Mouse (Mus musculus): ENCODE data around the gene Zfp981. TPM values are rescaled to one million over a fixed set of nuclear protein-coding genes. Genes with fewer than 3 reads are reported as not detected.
"Not testable (repeated sequence)": the region's sequence is repeated elsewhere in the genome, so short reads cannot be mapped to it uniquely, and the experiment has no call there.

Zfp981 gene
- polyA plus RNA-seq, 1 experiment from 2014 or later: 0.37 TPM

DNA sequence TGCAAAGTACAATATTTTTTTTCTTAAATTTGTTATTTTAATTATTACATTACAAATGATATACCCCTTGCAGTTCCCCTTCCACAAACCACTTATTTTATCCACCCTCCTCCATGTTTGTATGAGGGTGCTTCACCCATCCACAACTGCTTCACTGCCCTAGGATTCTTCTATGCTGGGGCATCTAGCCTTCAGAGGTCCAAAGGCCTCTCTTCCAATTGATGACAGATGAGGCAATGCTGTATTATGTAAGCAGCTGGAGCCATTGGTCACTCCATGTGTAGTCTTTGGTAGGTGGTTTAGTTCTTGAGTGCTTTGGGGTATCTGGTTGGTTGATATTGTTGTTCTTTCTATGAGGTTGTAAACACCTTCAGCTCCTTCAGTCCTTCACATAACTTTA is 34.1 kb downstream of the Zfp981 start:
- Histone ChIP-seq H3K27ac (no peak overlapping the region), H3K4me3 (no peak overlapping the region), H3K9ac (no peak overlapping the region), H3K4me1 (no peaks in the 10 kb centered on the region), H3K27me3 (no peaks in the 10 kb centered on the region), H3K4me2 (no peak overlapping the region), H3K9me3 (peaks cover 66% of the 10 kb centered on the region), H3K36me3 (no peaks in the 10 kb centered on the region)
- peak; percentile 72 for ATAC-seq (ENCODE audit: insufficient number of reproducible peaks, insufficient read depth, low FRiP score, low TSS enrichment, low read depth)

DNA sequence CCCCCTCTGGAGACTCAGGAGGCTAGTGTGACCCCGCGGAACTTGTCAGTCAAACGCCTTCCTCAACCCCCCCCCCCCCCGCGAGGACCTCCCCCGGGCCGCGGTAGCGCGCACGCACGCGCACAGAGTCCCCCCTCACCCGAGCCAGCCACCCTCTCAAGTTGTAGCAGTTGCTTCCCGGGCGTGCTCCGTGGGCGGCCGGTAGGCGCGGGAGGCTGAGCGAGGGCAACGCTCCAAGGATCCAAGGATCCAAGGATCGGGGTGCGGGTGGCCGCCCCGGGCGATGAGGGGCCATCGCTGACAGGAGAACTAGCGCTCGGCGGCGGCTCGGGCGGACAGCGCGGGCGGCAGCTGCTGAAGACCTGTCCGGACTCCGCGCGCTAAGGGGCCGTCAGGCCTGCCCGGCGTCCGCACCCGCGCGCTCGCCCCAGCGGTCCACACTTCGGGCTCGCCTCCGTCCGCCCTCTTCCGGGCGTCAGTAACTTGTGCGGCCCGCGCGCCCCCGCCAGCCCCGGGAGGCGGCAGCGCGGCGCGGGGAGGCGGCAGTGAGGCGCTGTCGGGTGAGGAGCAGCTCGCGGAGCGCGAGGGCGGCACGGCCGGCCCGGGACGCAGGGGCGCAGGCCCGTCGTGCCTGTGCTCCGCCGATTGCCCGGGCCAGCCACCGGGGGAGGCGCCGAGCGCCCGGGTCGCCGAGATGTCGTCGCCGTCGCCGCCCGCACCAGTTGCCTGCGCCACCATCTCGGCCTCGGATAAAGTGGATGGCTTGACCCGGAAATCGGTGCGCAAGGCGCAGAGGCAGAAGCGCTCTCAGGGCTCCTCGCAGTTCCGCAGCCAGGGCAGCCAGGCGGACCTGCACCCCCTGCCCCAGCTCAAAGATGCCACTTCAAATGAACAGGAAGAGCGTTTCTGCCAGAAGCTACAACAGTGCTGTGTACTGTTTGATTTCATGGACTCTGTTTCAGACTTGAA is 78.4 kb downstream of the Zfp981 start:
- H3K4me2 ChIP-seq: peak overlapping the region; percentile 37
- not testable (repeated sequence) for H3K4me1 ChIP-seq, H3K27me3 ChIP-seq, H3K9me3 ChIP-seq, H3K27ac ChIP-seq, H3K4me3 ChIP-seq, H3K36me3 ChIP-seq, H3K9ac ChIP-seq
- ATAC-seq (ENCODE audit: insufficient number of reproducible peaks, insufficient read depth, low FRiP score, low TSS enrichment, low read depth): peak; percentile 80
- under 1% methylated on average over 21 of the region's 111 CpGs for WGBS

Other genes with a start within 250 kb of the Zfp981 start
- gene Zfp992, start 53.0 kb upstream of the Zfp981 start, polyA plus RNA-seq (2015; fragmentation: Nextera tagmentation; extraction: Ambion mirVana): 2.7 and 3.7 TPM in 2 replicates
- 3.8 and 4.7 TPM in 2 replicates for gene Zfp993, start 108.9 kb downstream of the Zfp981 start, polyA plus RNA-seq (2015; fragmentation: Nextera tagmentation; extraction: Ambion mirVana)